Mouse (Mus musculus) limb, embryonic 10.5 days (tissue): ENCODE results near the gene Cars. TPM values are rescaled to one million over a fixed set of nuclear protein-coding genes. Genes with fewer than 3 reads are reported as not detected.

Experiments
- DNase-seq: peaks from one replicate; pipeline ENCODE4 v3.0.0-alpha.2; 2017; ENCODE audit warnings: low spot score
- H3K27ac ChIP-seq: fragments of 300-500 bp; sonication (generic); 2 replicates; pipeline ENCODE4 v1.5.1; 2016; ENCODE audit warnings: mild to moderate bottlenecking
- H3K27me3 ChIP-seq: fragments of 300-500 bp; sonication (generic); 2 replicates; pipeline ENCODE4 v1.6.1; 2016; ENCODE audit warnings: low read depth, mild to moderate bottlenecking; ENCODE audit not compliant: poor library complexity, severe bottlenecking
- H3K36me3 ChIP-seq: fragments of 300-500 bp; sonication (generic); 2 replicates; pipeline ENCODE4 v1.6.1; 2016; ENCODE audit warnings: mild to moderate bottlenecking, moderate library complexity
- H3K4me1 ChIP-seq: fragments of 300-500 bp; sonication (generic); 2 replicates; pipeline ENCODE4 v1.6.1; 2016
- H3K4me3 ChIP-seq: fragments of 300-500 bp; sonication (generic); 2 replicates; pipeline ENCODE4 v1.5.1; 2016; ENCODE audit warnings: mild to moderate bottlenecking, moderate library complexity
- H3K9me3 ChIP-seq: fragments of 300-500 bp; sonication (generic); replicated peaks from 2 replicates; pipeline ENCODE4 v1.6.1; 2016; ENCODE audit warnings: mild to moderate bottlenecking
- WGBS: fragments of 180-500 bp; shearing (Covaris S2); methylation state at CpG from one replicate; pipeline ENCODE4 v1.1.7; 2016; 5-methylcytosine and 5-hydroxymethylcytosine counted together
- microRNA-seq: library from miRNA; unstranded; fragments of <30 nt; microRNA quantifications from one replicate; pipeline ENCODE4, GENCODE M21; 2017
- polyA plus RNA-seq: library from polyadenylated mRNA; unstranded; fragments of >200 nt; fragmentation: Nextera tagmentation; extraction: Ambion mirVana; gene quantifications from 2 replicates; pipeline ENCODE4 v1.2.1, GENCODE M21; 2016

The Cars gene
- polyA plus RNA-seq, 1 experiment from 2014 or later: 79.2 TPM

- H3K4me1 ChIP-seq: no peaks in the 10 kb centered on the region
- no peak overlapping the region for H3K4me3 ChIP-seq
- 94% methylated on average over 1 of the region's 1 CpGs for WGBS
- peaks cover 100% of the 10 kb centered on the region for H3K36me3 ChIP-seq
- H3K27me3 ChIP-seq: no peaks in the 10 kb centered on the region
- no peak for DNase-seq
- no peaks in the 10 kb centered on the region for H3K9me3 ChIP-seq
- no peak overlapping the region for H3K27ac ChIP-seq
Measured at GRCm38 (mm10) chr7:143532410-143532809, 67.5 kb downstream of the Cars start.

DNA sequence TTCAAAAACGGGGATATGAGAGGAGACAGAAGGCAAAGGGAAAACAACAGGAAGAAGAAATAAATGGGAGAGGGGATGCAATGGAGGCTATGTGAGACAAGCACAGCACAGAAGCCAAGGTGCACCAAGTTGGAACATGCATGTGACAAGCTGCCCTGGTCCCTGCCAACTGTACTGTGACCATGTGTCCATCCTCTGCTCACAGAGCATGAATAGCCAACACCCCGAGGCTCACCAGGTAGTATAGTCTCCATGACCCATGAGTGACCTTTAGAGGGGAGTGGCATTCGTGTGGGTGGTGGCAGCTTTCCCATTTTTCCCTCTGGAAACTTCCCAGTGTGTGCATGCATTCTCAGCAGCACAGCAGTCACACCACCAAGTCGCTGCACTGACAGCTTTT lies 80.6 kb downstream of the Cars start:
- no peak overlapping the region for H3K27ac ChIP-seq
- peaks cover 100% of the 10 kb centered on the region for H3K36me3 ChIP-seq
- no peaks in the 10 kb centered on the region for H3K27me3 ChIP-seq
- no peaks in the 10 kb centered on the region for H3K9me3 ChIP-seq
- WGBS: 87% methylated on average over 4 of the region's 4 CpGs
- H3K4me1 ChIP-seq: no peaks in the 10 kb centered on the region
- DNase-seq: no peak
- no peak overlapping the region for H3K4me3 ChIP-seq

- no peaks in the 10 kb centered on the region for H3K4me1 ChIP-seq
- H3K4me3 ChIP-seq: no peak overlapping the region
- no peak for DNase-seq
- no peaks in the 10 kb centered on the region for H3K27me3 ChIP-seq
- 92% methylated on average over 4 of the region's 4 CpGs for WGBS
- H3K36me3 ChIP-seq: peaks cover 75% of the 10 kb centered on the region
- no peaks in the 10 kb centered on the region for H3K9me3 ChIP-seq
- H3K27ac ChIP-seq: no peak overlapping the region
Measured at GRCm38 (mm10) chr7:143514416-143514768, 85.5 kb downstream of the Cars start.

- DNase-seq: no peak
- H3K4me1 ChIP-seq: no peaks in the 10 kb centered on the region
- H3K27ac ChIP-seq: no peak overlapping the region
- no peaks in the 10 kb centered on the region for H3K27me3 ChIP-seq
- H3K9me3 ChIP-seq: no peaks in the 10 kb centered on the region
- H3K4me3 ChIP-seq: no peak overlapping the region
- peaks cover 70% of the 10 kb centered on the region for H3K36me3 ChIP-seq
- WGBS: 95% methylated on average over 10 of the region's 10 CpGs
Measured at GRCm38 (mm10) chr7:143513763-143514415, 86.0 kb downstream of the Cars start.

GRCm38 (mm10) chr7:143511335-143511712 lies 88.6 kb downstream of the Cars start:
- H3K4me3 ChIP-seq: no peak overlapping the region
- DNase-seq: no peak
- no peaks in the 10 kb centered on the region for H3K4me1 ChIP-seq
- no peaks in the 10 kb centered on the region for H3K9me3 ChIP-seq
- no peaks in the 10 kb centered on the region for H3K27me3 ChIP-seq
- no peak overlapping the region for H3K27ac ChIP-seq
- peaks cover 45% of the 10 kb centered on the region for H3K36me3 ChIP-seq

GRCm38 (mm10) chr7:143510593-143511334 lies 89.1 kb downstream of the Cars start:
- no peaks in the 10 kb centered on the region for H3K27me3 ChIP-seq
- H3K9me3 ChIP-seq: no peaks in the 10 kb centered on the region
- H3K4me1 ChIP-seq: no peaks in the 10 kb centered on the region
- no peak overlapping the region for H3K27ac ChIP-seq
- H3K36me3 ChIP-seq: peaks cover 39% of the 10 kb centered on the region
- DNase-seq: no peak
- 91% methylated on average over 3 of the region's 3 CpGs for WGBS
- H3K4me3 ChIP-seq: no peak overlapping the region

DNA sequence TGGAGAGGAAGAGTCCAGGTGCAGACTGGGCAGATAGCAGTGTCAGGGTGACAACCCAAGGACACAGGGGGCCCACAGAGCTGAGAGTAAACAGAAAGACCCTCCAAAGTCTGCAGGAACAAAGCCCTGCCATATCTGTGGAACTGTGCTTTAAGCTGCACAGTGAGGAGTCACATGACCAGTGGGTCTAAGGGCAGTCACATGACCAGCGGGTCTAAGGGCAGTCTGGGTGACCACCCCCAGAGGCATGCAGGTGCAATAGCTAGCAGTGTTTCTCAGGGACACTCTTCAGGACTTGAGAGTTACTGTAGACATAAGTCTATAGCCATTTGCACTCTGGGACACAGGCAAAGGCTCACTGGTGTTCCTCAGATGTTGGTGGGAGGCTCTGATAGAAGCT lies 90.3 kb downstream of the Cars start:
- Histone ChIP-seq H3K9me3 (no peaks in the 10 kb centered on the region), H3K36me3 (peaks cover 27% of the 10 kb centered on the region), H3K27ac (no peak overlapping the region), H3K4me1 (no peaks in the 10 kb centered on the region), H3K27me3 (peaks cover 8% of the 10 kb centered on the region), H3K4me3 (no peak overlapping the region)
- no peak for DNase-seq
- WGBS: 85% methylated on average over 1 of the region's 1 CpGs

Small RNA genes within 50 kb of the gene (microRNA-seq; reads per million reads assigned to microRNA genes)
- 1.8 reads per million for gene Mir7064

Other genes starting within 250 kb of the Cars start
- 317 and 593 TPM in 2 replicates for gene Cdkn1c, start 139.0 kb downstream of the Cars start, polyA plus RNA-seq
- 0.25 and 0.53 TPM in 2 replicates for gene Slc22a18, start 126.4 kb downstream of the Cars start, polyA plus RNA-seq
- gene Phlda2, start 96.9 kb downstream of the Cars start, polyA plus RNA-seq: 2.6 and 3.1 TPM in 2 replicates
- 385 and 410 TPM in 2 replicates for gene Nap1l4, start 51.0 kb downstream of the Cars start, polyA plus RNA-seq
- gene Tnfrsf26, start 28.6 kb upstream of the Cars start, polyA plus RNA-seq: 0.09 and 0.20 TPM in 2 replicates
- 9.3 and 9.8 TPM in 2 replicates for gene Tnfrsf22, start 49.6 kb upstream of the Cars start, polyA plus RNA-seq
- gene Tnfrsf23, start 85.8 kb upstream of the Cars start, polyA plus RNA-seq: 0.25 TPM in 1 of 2 replicates, not detected in the other
- 12.3 and 19.9 TPM in 2 replicates for gene Osbpl5, start 156.9 kb upstream of the Cars start, polyA plus RNA-seq
- not detected in 2 replicates for gene Mrgprg, start 166.9 kb upstream of the Cars start, polyA plus RNA-seq
- gene Mrgpre, start 184.4 kb upstream of the Cars start, polyA plus RNA-seq: 1.1 and 1.9 TPM in 2 replicates
- gene Nadsyn1, start 222.8 kb upstream of the Cars start, polyA plus RNA-seq: 10.3 and 10.4 TPM in 2 replicates
- gene Dhcr7, start 223.1 kb upstream of the Cars start, polyA plus RNA-seq: 69.7 and 70.5 TPM in 2 replicates